Comparison of ENCODE assay signal across 10 mouse cellular contexts in the genomic region with DNA sequence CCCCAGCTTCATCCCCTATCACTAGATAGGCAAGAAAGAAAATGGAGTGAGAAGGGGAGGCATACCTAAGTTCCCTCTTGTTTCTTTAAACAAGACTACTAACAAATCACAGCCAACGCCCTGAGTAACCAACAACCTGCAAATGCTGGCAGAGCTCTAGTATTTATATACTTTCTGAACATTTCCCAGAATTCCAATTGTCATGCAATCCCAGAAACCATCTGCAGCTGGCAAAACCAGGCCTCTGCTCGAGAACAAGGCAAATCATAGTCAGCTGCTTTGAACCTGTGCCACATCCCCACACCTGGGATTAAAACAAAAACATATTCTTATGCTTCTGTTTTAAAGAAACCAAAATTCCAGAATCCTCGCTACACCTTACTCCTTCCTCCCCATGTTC. TPM values are rescaled to one million over a fixed set of nuclear protein-coding genes. Genes with fewer than 3 reads are reported as not detected.
DNase-seq lines count a peak whose midpoint lies in the region; ATAC-seq lines count a peak whose summit lies in the region.
"Had no signal": no experiment of that assay in that cellular context is flagged by ENCODE, and none has a peak within 500 bp of the region (broad histone marks: within the 10 kb centered on the region; RNA-seq: fewer than 3 reads in every experiment).

No protein-coding gene starts in this region.

- peak overlapping the region; percentile 76 for H3K4me3 ChIP-seq in heart, embryonic 10.5 days
- H3K4me3 ChIP-seq in forebrain, embryonic 12.5 days (replicated peaks): peak overlapping the region; percentile 74
- H3K4me3 ChIP-seq in liver, embryonic 13.5 days (replicated peaks): peak overlapping the region; percentile 79

- H3K9me3 ChIP-seq in heart, embryonic 10.5 days: no peaks in the 10 kb centered on the region
- H3K9me3 ChIP-seq in forebrain, embryonic 12.5 days: no peaks in the 10 kb centered on the region
- no peaks in the 10 kb centered on the region for H3K9me3 ChIP-seq in liver, embryonic 13.5 days (replicated peaks)

- DNase-seq in heart, embryonic 10.5 days (ENCODE audit: low spot score): no peak
- DNase-seq in heart, postnatal 14 days: no peak
- DNase-seq in 3T3-L1 (ENCODE audit: low read depth, low spot score): peak; percentile 54
- no peak for DNase-seq in liver, embryonic 13.5 days
- DNase-seq in thymus, postnatal 10 days (ENCODE audit: low spot score in 2 of 2): no peak

- ATAC-seq in forebrain, embryonic 12.5 days (ENCODE audit: low FRiP score): no peak
- no peak for ATAC-seq in liver, embryonic 13.5 days (ENCODE audit: low read depth)
- no peak for ATAC-seq in megakaryocyte-erythroid progenitor cell, adult 5-6 weeks (replicated peaks; ENCODE audit: low FRiP score, low TSS enrichment, poor library complexity, severe bottlenecking)
- ATAC-seq in erythroid progenitor cell, adult 5-6 weeks (replicated peaks; ENCODE audit: low FRiP score, poor library complexity, severe bottlenecking): no peak
- ATAC-seq: CD4-positive, CD25-positive, alpha-beta regulatory T cell, adult 4 months; inflammation-experienced regulatory T-cells, adult 6 months had no signal

- H3K27me3 ChIP-seq in heart, embryonic 10.5 days (ENCODE audit: insufficient read depth, poor library complexity, severe bottlenecking): peaks cover 13% of the 10 kb centered on the region
- H3K27me3 ChIP-seq in forebrain, embryonic 12.5 days: peaks cover 28% of the 10 kb centered on the region
- H3K27me3 ChIP-seq in liver, embryonic 13.5 days: peaks cover 30% of the 10 kb centered on the region

- H3K4me2 ChIP-seq in forebrain, embryonic 12.5 days: peak overlapping the region; percentile 74
- peak overlapping the region; percentile 63 for H3K4me2 ChIP-seq in liver, embryonic 13.5 days

- H3K27ac ChIP-seq in heart, embryonic 10.5 days: 0 out of 2 replicates have a peak overlapping the region, but pooled peaks have one; percentile 99
- H3K27ac ChIP-seq in forebrain, embryonic 12.5 days: no peak overlapping the region
- no peak overlapping the region for H3K27ac ChIP-seq in liver, embryonic 13.5 days

- H3K36me3 ChIP-seq in heart, embryonic 10.5 days: peaks cover 31% of the 10 kb centered on the region
- peaks cover 17% of the 10 kb centered on the region for H3K36me3 ChIP-seq in forebrain, embryonic 12.5 days (replicated peaks)
- peaks cover 23% of the 10 kb centered on the region for H3K36me3 ChIP-seq in liver, embryonic 13.5 days

- no peak overlapping the region for H3K9ac ChIP-seq in forebrain, embryonic 12.5 days
- 0 out of 2 replicates have a peak overlapping the region, but pooled peaks have one; percentile 84 for H3K9ac ChIP-seq in liver, embryonic 13.5 days

- peaks cover 8% of the 10 kb centered on the region; the same call in 1 of the 2 replicates for H3K4me1 ChIP-seq in heart, embryonic 10.5 days
- peaks cover 11% of the 10 kb centered on the region for H3K4me1 ChIP-seq in forebrain, embryonic 12.5 days
- peaks cover 42% of the 10 kb centered on the region for H3K4me1 ChIP-seq in liver, embryonic 13.5 days (replicated peaks)

- intact Hi-C loops in heart, postnatal 14 days (cut with DNase I): no loop called here

- 86% methylated on average over 3 of the region's 3 CpGs for WGBS in heart, embryonic 10.5 days
- 90% methylated on average over 3 of the region's 3 CpGs for WGBS in forebrain, embryonic 12.5 days
- WGBS in liver, embryonic 13.5 days (ENCODE audit: insufficient replicate concordance): 77% methylated on average over 3 of the region's 3 CpGs

RNA-seq across cellular contexts. Expression of gene Ufc1, which starts 1.5 kb away (rescaled TPM):
- polyA plus RNA-seq in heart, embryonic 10.5 days (2016; fragmentation: Nextera tagmentation; extraction: Ambion mirVana): 86.8 and 92.0 TPM in 2 replicates
- 10 to 100 TPM; 82.9 to 88.2 TPM for total RNA-seq in heart, postnatal 14 days (2021)
- 94.8 and 98.4 TPM in 2 replicates for polyA plus RNA-seq in forebrain, embryonic 12.5 days (2016; fragmentation: Nextera tagmentation; extraction: Ambion mirVana)
- polyA plus RNA-seq in liver, embryonic 13.5 days (2015; fragmentation: Nextera tagmentation; extraction: Ambion mirVana): 53.3 and 57.1 TPM in 2 replicates
- 74.8 and 83.3 TPM in 2 replicates for total RNA-seq in megakaryocyte-erythroid progenitor cell, adult 5-6 weeks (2014; fragmentation: Nextera tagmentation)
- total RNA-seq in megakaryocyte-erythroid progenitor cell, adult 5-6 weeks (2017): 65.6 and 72.6 TPM in 2 replicates
- total RNA-seq in erythroid progenitor cell, adult 5-6 weeks (2015; ENCODE audit: low replicate concordance): 26.8 and 39.3 TPM in 2 replicates
- 1.7 and 14.2 TPM in 2 replicates for total RNA-seq in erythroid progenitor cell, adult 5-6 weeks (2017; ENCODE audit: low replicate concordance)

RNA-seq across cellular contexts. Expression of gene Usp21, which starts 5.6 kb away (rescaled TPM):
- polyA plus RNA-seq in heart, embryonic 10.5 days (2016; fragmentation: Nextera tagmentation; extraction: Ambion mirVana): 58.5 and 74.8 TPM in 2 replicates
- 10 to 100 TPM; 20.0 to 22.4 TPM for total RNA-seq in heart, postnatal 14 days (2021)
- polyA plus RNA-seq in forebrain, embryonic 12.5 days (2016; fragmentation: Nextera tagmentation; extraction: Ambion mirVana): 119 and 125 TPM in 2 replicates
- 25.8 and 26.7 TPM in 2 replicates for polyA plus RNA-seq in liver, embryonic 13.5 days (2015; fragmentation: Nextera tagmentation; extraction: Ambion mirVana)
- 44.1 and 50.1 TPM in 2 replicates for total RNA-seq in megakaryocyte-erythroid progenitor cell, adult 5-6 weeks (2014; fragmentation: Nextera tagmentation)
- 16.9 and 33.0 TPM in 2 replicates for total RNA-seq in megakaryocyte-erythroid progenitor cell, adult 5-6 weeks (2017)
- total RNA-seq in erythroid progenitor cell, adult 5-6 weeks (2015; ENCODE audit: low replicate concordance): 39.0 and 64.9 TPM in 2 replicates
- total RNA-seq in erythroid progenitor cell, adult 5-6 weeks (2017; ENCODE audit: low replicate concordance): 18.5 and 33.2 TPM in 2 replicates

RNA-seq across cellular contexts. Expression of gene Ppox, which starts 12.4 kb away (rescaled TPM):
- polyA plus RNA-seq in heart, embryonic 10.5 days (2016; fragmentation: Nextera tagmentation; extraction: Ambion mirVana): 57.1 and 59.8 TPM in 2 replicates
- total RNA-seq in heart, postnatal 14 days (2021): 10 to 100 TPM; 16.4 to 21.3 TPM
- 58.7 and 68.0 TPM in 2 replicates for polyA plus RNA-seq in forebrain, embryonic 12.5 days (2016; fragmentation: Nextera tagmentation; extraction: Ambion mirVana)
- 174 and 175 TPM in 2 replicates for polyA plus RNA-seq in liver, embryonic 13.5 days (2015; fragmentation: Nextera tagmentation; extraction: Ambion mirVana)
- 114 and 123 TPM in 2 replicates for total RNA-seq in megakaryocyte-erythroid progenitor cell, adult 5-6 weeks (2014; fragmentation: Nextera tagmentation)
- 18.1 and 29.5 TPM in 2 replicates for total RNA-seq in megakaryocyte-erythroid progenitor cell, adult 5-6 weeks (2017)
- 739 and 765 TPM in 2 replicates for total RNA-seq in erythroid progenitor cell, adult 5-6 weeks (2015; ENCODE audit: low replicate concordance)
- total RNA-seq in erythroid progenitor cell, adult 5-6 weeks (2017; ENCODE audit: low replicate concordance): 644 and 799 TPM in 2 replicates

RNA-seq across cellular contexts. Expression of gene B4galt3, which starts 23.2 kb away (rescaled TPM):
- polyA plus RNA-seq in heart, embryonic 10.5 days (2016; fragmentation: Nextera tagmentation; extraction: Ambion mirVana): 53.3 and 62.4 TPM in 2 replicates
- total RNA-seq in heart, postnatal 14 days (2021): 10 to 100 TPM; 19.5 to 25.7 TPM
- 78.1 and 78.6 TPM in 2 replicates for polyA plus RNA-seq in forebrain, embryonic 12.5 days (2016; fragmentation: Nextera tagmentation; extraction: Ambion mirVana)
- 24.9 and 26.5 TPM in 2 replicates for polyA plus RNA-seq in liver, embryonic 13.5 days (2015; fragmentation: Nextera tagmentation; extraction: Ambion mirVana)
- 34.5 and 55.7 TPM in 2 replicates for total RNA-seq in megakaryocyte-erythroid progenitor cell, adult 5-6 weeks (2014; fragmentation: Nextera tagmentation)
- total RNA-seq in megakaryocyte-erythroid progenitor cell, adult 5-6 weeks (2017): 15.2 and 24.0 TPM in 2 replicates
- 19.7 and 20.5 TPM in 2 replicates for total RNA-seq in erythroid progenitor cell, adult 5-6 weeks (2015; ENCODE audit: low replicate concordance)
- total RNA-seq in erythroid progenitor cell, adult 5-6 weeks (2017; ENCODE audit: low replicate concordance): 26.8 and 40.8 TPM in 2 replicates

RNA-seq across cellular contexts. Expression of gene Dedd, which starts 35.6 kb away (rescaled TPM):
- polyA plus RNA-seq in heart, embryonic 10.5 days (2016; fragmentation: Nextera tagmentation; extraction: Ambion mirVana): 40.8 and 43.8 TPM in 2 replicates
- 10 to 100 TPM; 24.4 to 25.9 TPM for total RNA-seq in heart, postnatal 14 days (2021)
- polyA plus RNA-seq in forebrain, embryonic 12.5 days (2016; fragmentation: Nextera tagmentation; extraction: Ambion mirVana): 48.5 and 51.0 TPM in 2 replicates
- polyA plus RNA-seq in liver, embryonic 13.5 days (2015; fragmentation: Nextera tagmentation; extraction: Ambion mirVana): 20.3 and 22.7 TPM in 2 replicates
- total RNA-seq in megakaryocyte-erythroid progenitor cell, adult 5-6 weeks (2014; fragmentation: Nextera tagmentation): 22.4 and 38.5 TPM in 2 replicates
- total RNA-seq in megakaryocyte-erythroid progenitor cell, adult 5-6 weeks (2017): 13.5 and 23.7 TPM in 2 replicates
- total RNA-seq in erythroid progenitor cell, adult 5-6 weeks (2015; ENCODE audit: low replicate concordance): 13.4 and 28.8 TPM in 2 replicates
- total RNA-seq in erythroid progenitor cell, adult 5-6 weeks (2017; ENCODE audit: low replicate concordance): 3.3 and 6.5 TPM in 2 replicates

Comparison
In these comparisons a context has a peak if more than half of its experiments do, and no peak if none do; other contexts are left out.
1. RNA of gene Ppox, which starts 12.4 kb away (total RNA-seq): 644 to 799 TPM in erythroid progenitor cell, adult 5-6 weeks; 18.1 to 123 TPM in megakaryocyte-erythroid progenitor cell, adult 5-6 weeks and 16.4 to 21.3 TPM in heart, postnatal 14 days; every median in the first group is over 4 times any median in the second.
2. Peak in every context shown above with its lines, with median percentiles within 50 percentile points of each other: H3K4me3 ChIP-seq.